Mouse (Mus musculus) lung, postnatal 0 days (tissue): ENCODE results near the gene Grk3. TPM values are rescaled to one million over a fixed set of nuclear protein-coding genes. Genes with fewer than 3 reads are reported as not detected.

Source experiments
- ATAC-seq: fragments of 200-750 bp; cut with Nextera tagmentation; 2 replicates; pipeline ENCODE4 v1.8.0; 2017; ENCODE audit warnings: moderate library complexity
- DNase-seq: peaks from one replicate; pipeline ENCODE4 v3.0.0-alpha.2; 2016; ENCODE audit warnings: low spot score
- H3K27ac ChIP-seq: fragments of 300-500 bp; sonication (generic); 2 replicates; pipeline ENCODE4 v1.5.1; 2014; ENCODE audit warnings: antibody characterized with exemption, mild to moderate bottlenecking, low read length, mixed read lengths
- H3K27me3 ChIP-seq: fragments of 300-500 bp; sonication (generic); replicated peaks from 2 replicates; pipeline ENCODE4 v1.6.1; 2014; ENCODE audit warnings: low read length, mixed read lengths; ENCODE audit not compliant: insufficient read depth
- H3K36me3 ChIP-seq: fragments of 300-500 bp; sonication (generic); 2 replicates; pipeline ENCODE4 v1.6.1; 2014; ENCODE audit warnings: low read length, mixed read lengths; ENCODE audit not compliant: insufficient read depth
- H3K4me1 ChIP-seq: fragments of 300-500 bp; sonication (generic); 2 replicates; pipeline ENCODE4 v1.6.1; 2014; ENCODE audit warnings: antibody characterized with exemption, low read depth, low read length, mixed read lengths; ENCODE audit not compliant: insufficient read depth
- H3K4me2 ChIP-seq: fragments of 300-500 bp; sonication (generic); replicated peaks from 2 replicates; pipeline ENCODE4 v1.6.1; 2014; ENCODE audit warnings: low read depth, mild to moderate bottlenecking, low read length, moderate library complexity, mixed read lengths
- H3K4me3 ChIP-seq: fragments of 300-500 bp; sonication (generic); 2 replicates; pipeline ENCODE4 v1.5.1; 2014; ENCODE audit warnings: low read depth, low read length
- H3K9ac ChIP-seq: fragments of 300-500 bp; sonication (generic); replicated peaks from 2 replicates; pipeline ENCODE4 v1.6.1; 2014; ENCODE audit warnings: low read depth, mild to moderate bottlenecking
- H3K9me3 ChIP-seq: fragments of 300-500 bp; sonication (generic); 2 replicates; pipeline ENCODE4 v1.6.1; 2016; ENCODE audit warnings: low read length, mixed read lengths
- CTCF ChIP-seq: IDR thresholded peaks from 2 replicates; pipeline ENCODE4 v1.5.1; 2016; ENCODE audit warnings: antibody characterized with exemption, mild to moderate bottlenecking
- EP300 ChIP-seq: IDR thresholded peaks from 2 replicates; pipeline ENCODE4 v1.6.1; 2016; ENCODE audit warnings: antibody characterized with exemption, mild to moderate bottlenecking, control low read depth
- whole genome bisulfite sequencing: fragments of 180-500 bp; shearing (Covaris S2); extraction: QIAGEN DNeasy Blood & Tissue Kit; methylation state at CpG from one replicate; pipeline ENCODE4 v1.1.7; 2014; 5-methylcytosine and 5-hydroxymethylcytosine counted together
- polyA plus RNA-seq: library from polyadenylated mRNA; unstranded; fragments of >200 nt; fragmentation: Nextera tagmentation; extraction: Ambion mirVana; gene quantifications from 2 replicates; pipeline ENCODE4 v1.2.1, GENCODE M21; 2015

Gene Grk3
- polyA plus RNA-seq, 1 experiment from 2014 or later = 13.6 TPM

DNA sequence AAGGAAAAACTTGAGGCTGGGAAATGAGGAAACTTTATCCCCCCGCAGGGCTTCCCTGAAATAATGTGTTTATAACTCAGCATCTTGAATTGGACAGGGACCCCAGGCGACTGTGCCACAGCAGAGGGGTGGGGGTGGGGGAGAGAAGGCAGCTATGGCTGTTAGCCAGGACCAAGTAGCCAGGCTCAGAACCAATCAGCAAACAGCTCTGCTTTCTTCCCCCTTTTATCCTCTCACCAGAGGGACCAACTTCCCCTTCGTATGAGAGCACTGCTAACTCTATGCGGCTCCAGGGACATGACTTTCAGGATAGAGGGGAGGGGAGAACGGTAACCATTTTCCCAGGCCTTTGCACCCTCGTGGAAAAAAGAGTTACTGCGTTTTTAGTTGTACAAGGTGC lies 42.0 kb downstream of the Grk3 start:
- 44% methylated on average over 7 of the region's 7 CpGs for WGBS
- H3K4me1 ChIP-seq = no peaks in the 10 kb centered on the region; the same call in 1 of the 2 replicates
- no peak overlapping the region for H3K4me2 ChIP-seq
- no peaks in the 10 kb centered on the region for H3K27me3 ChIP-seq
- H3K27ac ChIP-seq = no peak overlapping the region
- no peak overlapping the region for H3K4me3 ChIP-seq
- no peak overlapping the region for H3K9ac ChIP-seq
- ATAC-seq (peak; percentile 23; the same call in 1 of the 2 replicates), DNase-seq (no peak)
- no peaks in the 10 kb centered on the region for H3K9me3 ChIP-seq
- TF ChIP-seq CTCF (no peak), EP300 (no peak)
- no peaks in the 10 kb centered on the region for H3K36me3 ChIP-seq

DNA sequence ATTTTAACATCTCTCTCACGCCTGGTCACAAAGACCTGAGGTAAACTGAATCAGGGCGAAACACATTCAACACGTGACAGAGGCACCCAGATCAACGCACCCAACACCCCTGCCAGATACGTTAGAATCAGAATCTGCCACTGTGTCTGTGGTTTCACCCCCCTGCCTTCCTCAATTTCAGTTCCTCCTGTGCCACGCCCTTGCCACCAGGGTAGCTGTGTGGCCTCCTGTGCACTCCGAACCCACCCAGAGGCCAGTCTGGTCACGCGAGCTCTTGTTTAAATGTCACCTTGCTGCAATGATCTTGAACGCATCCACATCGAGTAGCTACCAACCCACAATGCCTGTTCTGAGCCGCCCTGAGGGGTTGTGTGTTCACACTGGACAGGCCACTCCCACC lies 43.3 kb downstream of the Grk3 start:
- H3K4me1 ChIP-seq = no peaks in the 10 kb centered on the region; the same call in 1 of the 2 replicates
- DNase-seq = no peak
- no peaks in the 10 kb centered on the region for H3K9me3 ChIP-seq
- no peaks in the 10 kb centered on the region for H3K27me3 ChIP-seq
- no peak overlapping the region for H3K27ac ChIP-seq
- TF ChIP-seq CTCF = no peak
- TF ChIP-seq EP300 = no peak
- no peak overlapping the region for H3K4me3 ChIP-seq
- H3K9ac ChIP-seq = no peak overlapping the region
- WGBS = 79% methylated on average over 12 of the region's 12 CpGs
- H3K36me3 ChIP-seq = no peaks in the 10 kb centered on the region
- H3K4me2 ChIP-seq = no peak overlapping the region
- ATAC-seq = no peak

DNA sequence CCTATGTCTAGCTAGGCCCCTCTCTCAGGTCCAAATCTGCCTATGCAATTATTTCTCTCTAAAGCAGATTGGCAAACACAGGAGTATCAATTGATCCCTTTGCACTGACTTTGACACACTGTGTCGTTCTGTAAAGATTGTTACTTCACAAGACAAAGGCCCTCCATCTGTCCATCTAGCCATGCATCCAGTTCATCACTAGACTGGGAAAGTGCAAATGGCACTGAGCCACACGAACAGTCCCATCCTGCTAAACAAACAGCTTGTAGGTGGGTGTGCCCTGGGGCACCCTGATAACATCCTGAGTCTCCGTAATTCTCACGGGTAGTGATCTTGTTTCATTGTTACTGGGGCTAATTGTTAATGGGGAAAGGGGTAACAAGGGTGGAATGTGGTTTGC lies 52.1 kb downstream of the Grk3 start:
- TF ChIP-seq EP300 (no peak), CTCF (no peak)
- H3K4me3 ChIP-seq = no peak overlapping the region
- H3K9ac ChIP-seq = no peak overlapping the region
- no peaks in the 10 kb centered on the region for H3K27me3 ChIP-seq
- H3K4me2 ChIP-seq = no peak overlapping the region
- H3K4me1 ChIP-seq = no peaks in the 10 kb centered on the region
- H3K36me3 ChIP-seq = no peaks in the 10 kb centered on the region
- 46% methylated on average over 4 of the region's 4 CpGs for WGBS
- no peak overlapping the region for H3K27ac ChIP-seq
- no peak for DNase-seq
- no peak for ATAC-seq
- H3K9me3 ChIP-seq = no peaks in the 10 kb centered on the region

DNA sequence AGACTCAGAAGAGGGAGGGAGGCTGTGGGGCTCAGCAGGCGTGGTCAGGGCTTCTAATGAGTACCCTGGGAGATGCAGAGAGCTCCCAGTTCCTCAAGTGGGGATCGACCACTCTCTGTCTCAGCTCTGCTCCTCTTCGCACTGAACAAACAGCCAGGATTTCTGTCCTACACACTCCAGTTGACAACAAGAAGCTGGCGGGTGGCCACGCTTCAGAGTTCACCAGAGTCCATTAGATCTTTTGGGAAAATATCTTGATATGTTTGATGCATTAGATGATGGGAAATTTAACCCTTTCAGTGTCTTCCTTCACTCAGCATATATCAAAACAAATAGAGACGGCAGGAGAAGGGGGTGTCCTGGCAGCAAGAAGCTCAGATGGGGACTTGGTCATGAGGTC lies 53.4 kb downstream of the Grk3 start:
- no peak for TF ChIP-seq CTCF
- no peak for TF ChIP-seq EP300
- no peak overlapping the region for H3K27ac ChIP-seq
- DNase-seq = no peak

DNA sequence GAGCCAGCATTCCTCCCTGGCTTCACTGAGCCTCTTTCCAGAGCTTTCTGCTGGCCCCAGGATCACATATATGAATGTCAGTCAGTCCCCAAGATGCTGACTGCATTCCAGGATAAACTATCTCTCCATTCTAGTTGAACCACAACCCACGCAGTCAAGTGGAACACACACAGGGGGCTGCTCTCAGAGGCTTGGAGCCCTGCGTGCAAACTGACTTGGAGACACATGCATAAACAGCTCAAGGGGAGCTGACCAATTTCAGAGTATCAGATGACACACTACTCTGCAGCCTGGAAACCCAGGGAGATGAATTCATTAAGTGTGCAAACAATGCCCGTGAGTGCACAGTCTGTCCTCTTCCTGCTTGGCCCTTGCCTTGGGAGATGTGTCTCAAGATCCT lies 54.7 kb downstream of the Grk3 start:
- Histone ChIP-seq H3K27me3 (no peaks in the 10 kb centered on the region), H3K4me2 (no peak overlapping the region), H3K9ac (no peak overlapping the region), H3K4me1 (no peaks in the 10 kb centered on the region), H3K4me3 (no peak overlapping the region), H3K36me3 (no peaks in the 10 kb centered on the region), H3K9me3 (no peaks in the 10 kb centered on the region), H3K27ac (no peak overlapping the region)
- TF ChIP-seq EP300 = no peak
- TF ChIP-seq CTCF = no peak
- DNase-seq (no peak), ATAC-seq (no peak)
- WGBS = 21% methylated on average over 3 of the region's 3 CpGs

More for the DNA sequence above, 53.4 kb downstream of the Grk3 start:
- Histone ChIP-seq H3K4me2 (no peak overlapping the region), H3K27me3 (no peaks in the 10 kb centered on the region), H3K4me3 (no peak overlapping the region), H3K36me3 (no peaks in the 10 kb centered on the region), H3K9me3 (no peaks in the 10 kb centered on the region), H3K9ac (no peak overlapping the region), H3K4me1 (no peaks in the 10 kb centered on the region)
- ATAC-seq = no peak
- WGBS = 54% methylated on average over 6 of the region's 6 CpGs

DNA sequence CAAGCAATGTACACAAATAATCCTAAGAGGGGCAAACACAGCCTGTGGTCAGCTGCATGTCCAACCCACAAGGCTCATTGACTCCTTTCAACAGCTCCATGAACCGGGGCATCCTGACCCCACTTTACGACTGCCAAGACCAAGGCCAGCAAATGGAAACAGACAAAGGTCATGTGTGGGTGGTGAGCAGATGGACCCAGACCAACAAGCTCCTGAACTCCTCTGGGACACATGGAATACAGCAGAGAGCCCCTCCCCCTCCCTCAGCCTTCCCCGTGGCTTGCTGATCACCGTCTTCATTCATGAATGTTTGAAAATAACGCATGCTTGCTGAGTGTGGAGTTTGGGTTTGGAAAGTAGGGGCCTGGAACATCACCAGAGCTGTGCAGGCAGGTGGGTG lies 57.3 kb downstream of the Grk3 start:
- WGBS = 57% methylated on average over 5 of the region's 5 CpGs
- no peaks in the 10 kb centered on the region for H3K4me1 ChIP-seq

DNA sequence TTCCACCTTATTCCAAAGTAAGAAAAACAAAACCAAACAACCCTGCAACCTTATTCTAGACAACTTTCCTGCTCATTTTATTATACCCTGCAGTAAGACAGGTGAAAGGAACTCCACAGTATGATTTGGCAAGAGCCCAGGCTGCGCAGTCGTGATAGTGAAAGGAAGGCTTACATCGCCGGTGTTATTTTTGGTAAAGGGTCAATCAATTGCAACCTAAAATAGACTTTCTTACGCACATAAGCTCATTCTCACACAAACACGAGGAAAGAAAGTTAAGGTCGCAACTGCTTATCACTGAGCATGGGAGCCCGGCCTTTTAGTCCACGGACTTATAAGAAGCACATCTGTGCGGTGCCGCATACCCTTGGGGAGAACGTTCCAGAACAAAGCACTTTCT lies 58.8 kb downstream of the Grk3 start:
- WGBS = 63% methylated on average over 12 of the region's 12 CpGs
- no peak overlapping the region for H3K27ac ChIP-seq
- H3K4me1 ChIP-seq = no peaks in the 10 kb centered on the region
- no peak overlapping the region for H3K4me2 ChIP-seq
- H3K4me3 ChIP-seq = no peak overlapping the region
- DNase-seq (no peak), ATAC-seq (no peak)
- H3K9ac ChIP-seq = no peak overlapping the region
- no peaks in the 10 kb centered on the region for H3K9me3 ChIP-seq
- no peaks in the 10 kb centered on the region for H3K36me3 ChIP-seq
- no peaks in the 10 kb centered on the region for H3K27me3 ChIP-seq
- no peak for TF ChIP-seq CTCF
- TF ChIP-seq EP300 = no peak

More for the DNA sequence above, 57.3 kb downstream of the Grk3 start:
- no peak overlapping the region for H3K4me3 ChIP-seq
- H3K27me3 ChIP-seq = no peaks in the 10 kb centered on the region
- no peak for ATAC-seq
- no peak overlapping the region for H3K27ac ChIP-seq
- no peak overlapping the region for H3K4me2 ChIP-seq
- no peaks in the 10 kb centered on the region for H3K36me3 ChIP-seq
- no peak for DNase-seq
- no peaks in the 10 kb centered on the region for H3K9me3 ChIP-seq
- TF ChIP-seq EP300 (no peak), CTCF (no peak)
- no peak overlapping the region for H3K9ac ChIP-seq
